Mouse (Mus musculus): ENCODE measurements around the gene Scube1. TPM values are rescaled to one million over a fixed set of nuclear protein-coding genes. Genes with fewer than 3 reads are reported as not detected.

Scube1 gene
- polyA plus RNA-seq (2015; fragmentation: Nextera tagmentation; extraction: Ambion mirVana): 4.8 and 7.9 TPM in 2 replicates

DNA sequence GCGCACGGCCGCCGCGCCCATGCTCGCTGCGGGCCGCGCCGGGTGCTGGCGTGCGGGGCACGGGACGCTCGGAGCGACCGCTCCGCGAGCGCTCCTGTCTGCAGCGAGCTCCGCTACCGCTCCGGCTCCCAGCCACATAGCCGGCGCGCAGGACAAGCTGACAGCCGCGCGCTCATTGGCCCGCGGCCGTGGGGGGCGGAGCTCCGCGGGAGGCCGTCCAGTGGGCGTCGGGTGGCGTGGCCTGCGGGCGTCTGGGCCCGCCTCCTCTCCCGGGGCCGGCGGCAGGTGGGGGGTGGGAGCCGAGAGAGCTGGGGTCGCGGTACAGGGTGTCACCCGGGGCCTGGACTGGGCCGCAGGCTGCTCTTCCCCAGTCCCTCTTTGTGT is at the start of gene Scube1:
Gene Scube1 (minus strand): TSS at position 136 of the 384 bp plus-strand sequence.
- H3K27ac ChIP-seq: no peak within 1 kb of the TSS
- H3K27me3 ChIP-seq: peaks cover 67% of the 10 kb centered on the region
- WGBS: under 1% methylated on average over 49 of the region's 51 CpGs
- H3K9me3 ChIP-seq (replicated peaks): no peaks in the 10 kb centered on the region
- peak within 1 kb of the TSS; percentile 58 for H3K9ac ChIP-seq
- peak within 1 kb of the TSS; percentile 96 for H3K4me2 ChIP-seq
- peak; percentile 94 for ATAC-seq (replicated peaks; ENCODE audit: insufficient number of reproducible peaks, insufficient read depth, low FRiP score, low read depth)
- no peaks in the 10 kb centered on the region for H3K36me3 ChIP-seq
- H3K4me3 ChIP-seq: peak within 1 kb of the TSS; percentile 62
- peaks cover 17% of the 10 kb centered on the region for H3K4me1 ChIP-seq (replicated peaks)

DNA sequence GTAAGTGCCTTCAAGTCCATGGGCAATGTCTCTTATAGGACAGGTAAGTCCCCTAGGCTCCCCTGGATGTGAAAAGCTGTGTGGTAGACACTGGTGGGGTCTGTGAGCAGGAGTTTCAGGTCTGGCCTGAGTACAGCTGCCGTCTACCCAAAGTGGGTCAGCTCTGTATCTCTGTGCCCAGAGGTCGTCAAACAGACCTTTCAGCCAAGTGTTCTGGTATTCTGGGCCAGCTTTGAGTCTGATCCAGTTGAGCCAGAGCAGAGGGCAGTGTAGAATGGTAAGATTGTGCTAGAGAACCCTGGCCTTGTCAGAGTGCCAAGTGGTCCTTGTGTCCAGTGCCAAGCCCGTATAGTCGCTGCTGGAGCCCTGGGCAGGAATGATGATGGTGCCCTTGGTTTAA is 48.1 kb upstream of the Scube1 start:
- Histone ChIP-seq H3K4me2 (no peak overlapping the region), H3K27me3 (peaks cover 96% of the 10 kb centered on the region), H3K9ac (no peak overlapping the region), H3K4me1 (replicated peaks) (peaks cover 15% of the 10 kb centered on the region), H3K4me3 (no peak overlapping the region), H3K9me3 (replicated peaks) (no peaks in the 10 kb centered on the region), H3K36me3 (no peaks in the 10 kb centered on the region), H3K27ac (no peak overlapping the region)
- no peak for ATAC-seq (replicated peaks; ENCODE audit: insufficient number of reproducible peaks, insufficient read depth, low FRiP score, low read depth)
- 57% methylated on average over 4 of the region's 4 CpGs for WGBS

DNA sequence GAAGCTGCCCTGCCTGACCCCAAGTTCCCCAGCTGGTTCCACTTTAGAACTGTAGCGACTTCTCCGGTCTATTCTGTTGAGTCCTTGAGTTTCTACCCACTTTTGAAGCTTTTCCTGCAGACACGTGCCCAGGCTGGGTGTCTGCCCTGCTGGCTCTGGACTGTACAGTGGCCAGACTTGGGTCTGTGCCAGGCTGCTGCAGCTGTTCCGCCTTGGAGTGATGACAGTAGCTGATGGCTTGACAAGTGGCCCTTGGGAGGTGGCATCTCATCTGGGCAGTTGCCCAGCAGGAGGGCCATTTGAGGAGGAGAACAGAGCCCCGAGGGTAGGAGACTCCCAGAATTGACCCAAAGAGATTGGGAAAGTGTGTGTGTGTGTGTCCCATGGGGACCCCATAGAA is 47.6 kb upstream of the Scube1 start:
- Histone ChIP-seq H3K27ac (no peak overlapping the region), H3K27me3 (peaks cover 96% of the 10 kb centered on the region), H3K36me3 (no peaks in the 10 kb centered on the region), H3K4me2 (no peak overlapping the region), H3K4me3 (no peak overlapping the region), H3K9me3 (replicated peaks) (no peaks in the 10 kb centered on the region), H3K4me1 (replicated peaks) (peaks cover 15% of the 10 kb centered on the region), H3K9ac (no peak overlapping the region)
- ATAC-seq (replicated peaks; ENCODE audit: insufficient number of reproducible peaks, insufficient read depth, low FRiP score, low read depth): peak; percentile 71; the same call in 1 of the 2 replicates
- 27% methylated on average over 5 of the region's 5 CpGs for WGBS

DNA sequence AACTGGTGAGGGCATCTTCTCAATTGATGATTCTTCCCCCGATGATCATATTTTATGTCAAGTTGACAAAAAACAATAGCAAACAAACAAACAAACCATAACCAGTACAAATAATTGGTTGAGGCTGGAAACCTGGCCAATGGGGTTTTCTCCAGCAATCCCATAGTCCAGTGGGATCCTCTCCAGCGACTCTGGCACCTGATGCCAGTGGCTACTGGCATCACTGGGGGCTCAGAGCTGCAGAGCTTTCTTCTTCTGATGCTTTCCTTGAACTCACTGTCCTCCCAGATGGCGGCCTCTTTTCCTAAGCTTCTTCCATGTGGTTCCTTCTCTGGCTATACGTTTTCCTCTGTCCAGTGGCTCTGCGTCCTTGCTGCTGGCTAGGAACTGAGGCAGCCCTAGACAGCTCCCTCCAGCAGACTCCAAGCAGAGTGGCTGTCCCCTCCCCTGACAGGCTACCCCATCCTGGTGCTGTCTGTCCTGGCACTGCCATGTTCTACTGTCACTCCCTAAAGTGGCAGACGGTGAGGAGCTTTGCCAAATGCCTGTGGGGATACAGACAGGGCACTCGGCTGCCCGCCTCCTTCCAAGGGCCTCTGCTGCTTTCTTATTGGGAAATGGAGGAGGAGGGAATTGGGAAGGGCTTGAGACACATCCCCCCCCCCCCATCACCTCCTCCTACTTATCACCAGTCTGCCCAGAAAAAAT is 46.7 kb upstream of the Scube1 start:
- no peak overlapping the region for H3K4me3 ChIP-seq
- ATAC-seq (replicated peaks; ENCODE audit: insufficient number of reproducible peaks, insufficient read depth, low FRiP score, low read depth): no peak
- no peak overlapping the region for H3K9ac ChIP-seq
- peaks cover 15% of the 10 kb centered on the region for H3K4me1 ChIP-seq (replicated peaks)
- H3K9me3 ChIP-seq (replicated peaks): no peaks in the 10 kb centered on the region
- WGBS: 74% methylated on average over 8 of the region's 8 CpGs
- peaks cover 94% of the 10 kb centered on the region for H3K27me3 ChIP-seq
- no peak overlapping the region for H3K4me2 ChIP-seq
- no peaks in the 10 kb centered on the region for H3K36me3 ChIP-seq
- H3K27ac ChIP-seq: no peak overlapping the region

DNA sequence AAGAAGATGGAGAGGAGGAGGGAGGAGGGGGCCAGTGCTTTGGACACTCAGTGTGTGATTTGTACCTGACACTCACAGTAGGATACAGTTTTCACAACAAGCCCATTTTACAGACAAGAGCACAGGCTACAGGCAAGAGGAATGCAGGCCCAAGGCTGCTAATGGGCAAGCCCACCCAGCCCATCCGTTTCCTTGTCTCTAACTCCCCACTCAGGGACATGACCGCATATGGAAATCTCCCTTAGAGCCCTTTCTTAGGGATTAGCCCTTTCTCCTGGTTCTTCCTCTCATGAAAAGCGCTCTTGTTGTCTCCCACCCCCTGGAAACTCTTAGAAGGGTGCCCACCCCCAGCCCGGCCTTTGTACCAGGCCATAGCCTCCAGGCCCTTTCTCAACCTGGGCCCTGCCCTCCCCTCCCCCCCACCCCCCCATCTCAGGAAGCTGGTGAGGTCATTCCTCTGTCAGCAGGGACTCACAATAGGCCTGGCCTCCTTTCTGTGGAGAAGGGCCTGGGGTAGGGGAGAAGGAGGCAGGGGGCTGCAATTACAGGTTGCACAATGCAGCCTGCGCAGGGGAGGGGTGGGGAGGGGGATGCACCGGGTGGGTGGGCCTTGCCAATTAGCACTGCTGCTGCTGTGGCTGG is 40.7 kb upstream of the Scube1 start:
- H3K4me1 ChIP-seq (replicated peaks): no peaks in the 10 kb centered on the region
- no peak overlapping the region for H3K9ac ChIP-seq
- H3K27ac ChIP-seq: no peak overlapping the region
- no peak overlapping the region for H3K4me2 ChIP-seq
- H3K4me3 ChIP-seq: no peak overlapping the region
- H3K36me3 ChIP-seq: no peaks in the 10 kb centered on the region
- H3K27me3 ChIP-seq: peaks cover 64% of the 10 kb centered on the region
- WGBS: 26% methylated on average over 6 of the region's 6 CpGs
- ATAC-seq (replicated peaks; ENCODE audit: insufficient number of reproducible peaks, insufficient read depth, low FRiP score, low read depth): no peak
- no peaks in the 10 kb centered on the region for H3K9me3 ChIP-seq (replicated peaks)

DNA sequence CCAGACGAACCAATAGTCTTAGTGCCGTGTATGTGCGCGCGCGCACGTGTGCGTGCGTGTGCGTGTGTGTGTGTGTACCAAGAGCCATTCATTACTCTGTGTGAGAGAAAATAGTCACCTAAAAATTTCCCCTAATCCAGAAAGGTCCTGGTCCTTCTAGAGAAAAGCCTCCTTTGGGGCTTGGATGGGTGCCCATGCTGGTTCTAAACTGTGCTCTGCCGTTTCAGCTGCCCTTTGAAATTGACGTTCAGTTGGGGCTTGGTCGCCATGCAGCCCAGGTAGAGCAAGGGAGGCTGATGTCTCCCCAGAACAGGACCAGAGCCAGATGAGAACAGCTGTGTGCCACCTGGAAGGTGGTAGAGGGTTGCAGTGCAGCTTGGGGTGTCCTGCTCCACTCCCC is 36.7 kb upstream of the Scube1 start:
- H3K4me1 ChIP-seq (replicated peaks): no peaks in the 10 kb centered on the region
- no peaks in the 10 kb centered on the region for H3K36me3 ChIP-seq
- no peak overlapping the region for H3K27ac ChIP-seq
- no peak overlapping the region for H3K4me2 ChIP-seq
- ATAC-seq (replicated peaks; ENCODE audit: insufficient number of reproducible peaks, insufficient read depth, low FRiP score, low read depth): no peak
- H3K9me3 ChIP-seq (replicated peaks): no peaks in the 10 kb centered on the region
- H3K9ac ChIP-seq: no peak overlapping the region
- no peak overlapping the region for H3K4me3 ChIP-seq
- WGBS: 87% methylated on average over 13 of the region's 13 CpGs
- H3K27me3 ChIP-seq: peaks cover 38% of the 10 kb centered on the region

DNA sequence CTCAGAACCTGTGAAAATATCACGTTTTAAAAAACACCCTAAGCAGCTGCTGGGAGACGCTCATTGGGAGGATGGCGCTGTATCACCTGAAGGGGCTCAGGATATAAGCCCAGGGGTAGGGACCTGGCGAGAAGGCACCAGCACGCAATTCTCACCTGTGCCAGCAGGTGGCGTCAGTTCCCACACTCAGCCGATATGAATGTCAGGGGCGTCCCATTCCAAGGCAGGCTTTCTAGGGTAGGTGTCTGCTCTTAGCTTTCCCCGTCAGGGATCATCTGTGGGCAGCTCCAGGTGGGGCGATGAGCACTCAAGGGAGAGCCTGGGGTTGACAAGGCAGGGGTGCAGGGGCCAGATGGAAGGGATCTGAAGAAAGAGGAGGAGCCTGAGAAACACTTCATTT is 35.9 kb upstream of the Scube1 start:
- no peak for ATAC-seq (replicated peaks; ENCODE audit: insufficient number of reproducible peaks, insufficient read depth, low FRiP score, low read depth)
- no peak overlapping the region for H3K4me3 ChIP-seq
- 7% methylated on average over 10 of the region's 10 CpGs for WGBS
- H3K4me2 ChIP-seq: no peak overlapping the region
- H3K27me3 ChIP-seq: peaks cover 33% of the 10 kb centered on the region
- H3K9ac ChIP-seq: no peak overlapping the region
- no peaks in the 10 kb centered on the region for H3K4me1 ChIP-seq (replicated peaks)
- H3K27ac ChIP-seq: no peak overlapping the region
- no peaks in the 10 kb centered on the region for H3K36me3 ChIP-seq
- H3K9me3 ChIP-seq (replicated peaks): no peaks in the 10 kb centered on the region

DNA sequence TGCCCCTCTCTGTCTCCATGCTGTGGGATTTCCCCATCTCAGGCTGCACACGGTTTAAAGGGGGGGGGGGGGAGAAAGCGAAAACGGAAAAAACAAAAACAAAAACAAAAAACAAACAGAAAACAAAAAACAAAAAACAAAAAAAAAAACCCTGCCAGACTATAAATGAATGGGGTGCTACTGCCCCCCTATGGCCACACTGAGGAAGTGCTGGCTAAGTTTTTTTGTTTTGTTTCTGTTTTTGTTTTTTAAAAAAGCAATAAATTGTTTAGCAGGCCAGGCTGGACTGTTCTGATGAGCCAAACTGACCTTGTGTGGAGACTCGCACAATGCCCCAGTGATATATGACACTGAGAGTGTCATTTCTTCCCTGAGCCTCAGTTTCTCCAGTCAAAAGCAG is 34.1 kb upstream of the Scube1 start:
- no peak overlapping the region for H3K9ac ChIP-seq
- H3K27me3 ChIP-seq: peaks cover 33% of the 10 kb centered on the region
- no peaks in the 10 kb centered on the region for H3K9me3 ChIP-seq (replicated peaks)
- 4% methylated on average over 3 of the region's 4 CpGs for WGBS
- no peak overlapping the region for H3K4me2 ChIP-seq
- H3K36me3 ChIP-seq: no peaks in the 10 kb centered on the region
- H3K4me1 ChIP-seq (replicated peaks): no peaks in the 10 kb centered on the region
- ATAC-seq (replicated peaks; ENCODE audit: insufficient number of reproducible peaks, insufficient read depth, low FRiP score, low read depth): no peak
- H3K4me3 ChIP-seq: no peak overlapping the region
- H3K27ac ChIP-seq: no peak overlapping the region

DNA sequence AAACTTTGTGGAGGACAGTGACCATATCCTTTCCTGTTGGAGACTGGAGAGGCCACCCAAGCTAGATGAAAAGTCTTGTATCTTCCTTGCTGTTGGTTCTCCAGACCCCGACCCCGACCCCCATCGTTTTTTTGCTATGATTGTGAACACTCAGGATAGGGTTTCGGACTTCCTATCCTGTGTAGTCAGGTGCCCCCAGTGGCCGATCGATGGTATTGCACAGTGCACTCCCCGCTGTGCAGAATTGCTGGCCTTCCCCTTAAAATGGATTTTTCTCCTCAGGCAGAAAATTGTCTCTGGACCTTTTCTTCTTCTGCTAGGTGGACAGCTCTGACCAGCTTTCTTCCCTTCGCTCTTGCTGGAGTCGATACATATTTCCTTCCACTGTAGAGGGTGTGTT is 31.9 kb upstream of the Scube1 start:
- peaks cover 22% of the 10 kb centered on the region for H3K27me3 ChIP-seq
- no peak overlapping the region for H3K4me3 ChIP-seq
- no peak overlapping the region for H3K4me2 ChIP-seq
- no peaks in the 10 kb centered on the region for H3K4me1 ChIP-seq (replicated peaks)
- no peaks in the 10 kb centered on the region for H3K9me3 ChIP-seq (replicated peaks)
- H3K9ac ChIP-seq: no peak overlapping the region
- no peak overlapping the region for H3K27ac ChIP-seq
- no peak for ATAC-seq (replicated peaks; ENCODE audit: insufficient number of reproducible peaks, insufficient read depth, low FRiP score, low read depth)
- H3K36me3 ChIP-seq: no peaks in the 10 kb centered on the region
- WGBS: 25% methylated on average over 9 of the region's 9 CpGs

DNA sequence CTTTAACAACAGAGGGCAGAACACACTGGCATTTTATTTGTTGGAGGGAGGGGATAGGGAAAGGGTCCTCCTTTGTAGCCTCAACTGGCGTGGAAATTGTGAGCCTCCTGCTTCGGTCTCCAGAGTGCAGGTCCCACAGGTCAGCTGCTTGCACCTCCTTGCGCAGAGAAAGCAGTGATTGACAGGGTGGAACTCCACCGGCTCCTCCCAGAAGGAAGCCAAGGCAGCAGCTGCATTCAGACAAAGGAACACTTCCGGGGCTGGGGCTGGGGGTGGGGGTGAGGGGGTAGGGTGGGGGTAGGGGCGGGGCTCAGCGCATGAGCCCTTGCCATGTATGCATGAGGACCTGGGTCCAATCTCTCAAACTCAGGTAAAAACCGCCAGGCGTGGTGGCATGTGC is 24.6 kb upstream of the Scube1 start:
- no peak overlapping the region for H3K9ac ChIP-seq
- no peaks in the 10 kb centered on the region for H3K9me3 ChIP-seq (replicated peaks)
- WGBS: 72% methylated on average over 9 of the region's 9 CpGs
- ATAC-seq (replicated peaks; ENCODE audit: insufficient number of reproducible peaks, insufficient read depth, low FRiP score, low read depth): no peak
- H3K27me3 ChIP-seq: peaks cover 9% of the 10 kb centered on the region
- no peak overlapping the region for H3K4me3 ChIP-seq
- no peaks in the 10 kb centered on the region for H3K36me3 ChIP-seq
- H3K4me1 ChIP-seq (replicated peaks): peaks cover 7% of the 10 kb centered on the region
- H3K4me2 ChIP-seq: no peak overlapping the region
- no peak overlapping the region for H3K27ac ChIP-seq

DNA sequence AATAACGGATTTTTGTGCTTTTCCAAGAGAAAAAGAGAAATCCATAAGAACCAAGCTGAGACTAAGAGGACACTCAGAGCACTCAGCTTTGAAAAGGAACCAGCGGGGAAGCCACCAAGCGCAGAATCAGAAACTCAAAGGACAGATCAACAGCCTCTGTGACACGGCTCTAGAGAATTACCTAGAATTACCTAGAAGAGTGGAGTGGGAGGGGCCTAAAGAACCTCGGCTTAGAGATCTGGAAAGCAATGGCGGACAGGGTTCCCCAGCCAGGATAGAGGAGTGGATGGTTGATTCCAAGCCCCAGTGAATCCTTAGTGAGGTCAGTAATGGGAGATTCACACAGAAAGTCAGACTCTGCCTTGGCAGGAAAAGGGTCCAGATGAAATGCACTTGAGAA is 24.2 kb upstream of the Scube1 start:
- Histone ChIP-seq H3K4me3 (no peak overlapping the region), H3K27me3 (peaks cover 9% of the 10 kb centered on the region), H3K36me3 (no peaks in the 10 kb centered on the region), H3K9ac (no peak overlapping the region), H3K4me2 (no peak overlapping the region), H3K9me3 (replicated peaks) (no peaks in the 10 kb centered on the region), H3K4me1 (replicated peaks) (peaks cover 7% of the 10 kb centered on the region), H3K27ac (no peak overlapping the region)
- no peak for ATAC-seq (replicated peaks; ENCODE audit: insufficient number of reproducible peaks, insufficient read depth, low FRiP score, low read depth)
- WGBS: 76% methylated on average over 6 of the region's 6 CpGs

DNA sequence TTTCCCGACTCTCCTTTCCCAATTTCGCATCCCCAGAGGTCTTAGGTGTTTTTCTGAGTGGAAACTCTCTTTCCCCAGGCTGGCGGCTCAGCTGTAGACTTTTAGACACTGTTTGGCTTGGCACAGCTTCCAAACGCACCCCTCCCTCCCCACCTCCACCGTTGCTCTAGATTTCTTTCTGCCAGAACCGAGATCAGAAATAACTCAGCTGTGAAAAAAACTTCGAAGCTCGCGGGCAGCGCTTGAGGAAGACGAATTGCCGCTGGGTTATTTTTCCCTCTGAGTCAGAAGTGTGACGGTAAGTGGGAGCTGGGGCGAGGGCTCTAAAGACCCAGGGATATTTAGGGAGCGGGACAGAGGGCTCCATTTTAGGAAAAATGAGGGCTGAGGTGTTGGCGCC is 21.5 kb upstream of the Scube1 start:
- whole genome bisulfite sequencing: 27% methylated on average over 16 of the region's 16 CpGs
- 0 out of 2 replicates have a peak, but pooled peaks have one; percentile 31 for ATAC-seq (replicated peaks; ENCODE audit: insufficient number of reproducible peaks, insufficient read depth, low FRiP score, low read depth)

More for the DNA sequence above, 21.5 kb upstream of the Scube1 start:
- Histone ChIP-seq H3K4me1 (replicated peaks) (peaks cover 7% of the 10 kb centered on the region), H3K9me3 (replicated peaks) (no peaks in the 10 kb centered on the region), H3K36me3 (no peaks in the 10 kb centered on the region), H3K27ac (no peak overlapping the region), H3K4me3 (no peak overlapping the region), H3K9ac (no peak overlapping the region), H3K4me2 (no peak overlapping the region), H3K27me3 (peaks cover 9% of the 10 kb centered on the region)
